Mouse (Mus musculus): ENCODE measurements around the gene Irf2bp2. TPM values are rescaled to one million over a fixed set of nuclear protein-coding genes. Genes with fewer than 3 reads are reported as not detected.

The Irf2bp2 gene
- polyA plus RNA-seq, 1 experiment, result 42.0 TPM

- WGBS, result 89% methylated on average over 15 of the region's 15 CpGs
- no peak for DNase-seq
- TF ChIP-seq POLR2A (IDR thresholded peaks at IDR 0.05; ENCODE audit: borderline replicate concordance, insufficient read depth, low read length) (no peak), CTCF (IDR thresholded peaks at IDR 0.05; ENCODE audit: borderline replicate concordance, insufficient read depth, low read depth, low read length) (no peak)
- Histone ChIP-seq H3K4me1 (ENCODE audit: control insufficient read depth, insufficient read depth, low read length) (peaks cover 8% of the 10 kb centered on the region), H3K27ac (ENCODE audit: insufficient read depth, low read length) (no peak overlapping the region), H3K27me3 (ENCODE audit: control insufficient read depth, insufficient read depth, low read length) (no peaks in the 10 kb centered on the region), H3K4me3 (replicated peaks; ENCODE audit: insufficient read depth, low read depth, low read length) (no peak overlapping the region)
Measured at GRCm38 (mm10) chr8:126571065-126571660, 22.6 kb downstream of the Irf2bp2 start.

GRCm38 (mm10) chr8:126570521-126571040, 23.2 kb downstream of the Irf2bp2 start:
- TF ChIP-seq POLR2A (IDR thresholded peaks at IDR 0.05; ENCODE audit: borderline replicate concordance, insufficient read depth, low read length) (no peak), CTCF (IDR thresholded peaks at IDR 0.05; ENCODE audit: borderline replicate concordance, insufficient read depth, low read depth, low read length) (no peak)
- Histone ChIP-seq H3K27me3 (ENCODE audit: control insufficient read depth, insufficient read depth, low read length) (no peaks in the 10 kb centered on the region), H3K4me3 (replicated peaks; ENCODE audit: insufficient read depth, low read depth, low read length) (no peak overlapping the region), H3K27ac (ENCODE audit: insufficient read depth, low read length) (no peak overlapping the region), H3K4me1 (ENCODE audit: control insufficient read depth, insufficient read depth, low read length) (peaks cover 8% of the 10 kb centered on the region)
- DNase-seq, result no peak
- WGBS, result 57% methylated on average over 9 of the region's 9 CpGs

GRCm38 (mm10) chr8:126570046-126570445, 23.7 kb downstream of the Irf2bp2 start:
- TF ChIP-seq POLR2A (IDR thresholded peaks at IDR 0.05; ENCODE audit: borderline replicate concordance, insufficient read depth, low read length) (no peak), CTCF (IDR thresholded peaks at IDR 0.05; ENCODE audit: borderline replicate concordance, insufficient read depth, low read depth, low read length) (no peak)
- H3K27ac ChIP-seq (ENCODE audit: insufficient read depth, low read length), result no peak overlapping the region

GRCm38 (mm10) chr8:126569638-126570037, 24.1 kb downstream of the Irf2bp2 start:
- no peak overlapping the region for H3K4me3 ChIP-seq (replicated peaks; ENCODE audit: insufficient read depth, low read depth, low read length)
- TF ChIP-seq CTCF (IDR thresholded peaks at IDR 0.05; ENCODE audit: borderline replicate concordance, insufficient read depth, low read depth, low read length) (no peak), POLR2A (IDR thresholded peaks at IDR 0.05; ENCODE audit: borderline replicate concordance, insufficient read depth, low read length) (no peak)
- no peak for DNase-seq
- no peaks in the 10 kb centered on the region for H3K27me3 ChIP-seq (ENCODE audit: control insufficient read depth, insufficient read depth, low read length)
- WGBS, result 6% methylated on average over 1 of the region's 1 CpGs
- no peak overlapping the region for H3K27ac ChIP-seq (ENCODE audit: insufficient read depth, low read length)
- peaks cover 8% of the 10 kb centered on the region for H3K4me1 ChIP-seq (ENCODE audit: control insufficient read depth, insufficient read depth, low read length)

More at GRCm38 (mm10) chr8:126570046-126570445, 23.7 kb downstream of the Irf2bp2 start:
- DNase-seq, result no peak
- Histone ChIP-seq H3K27me3 (ENCODE audit: control insufficient read depth, insufficient read depth, low read length) (no peaks in the 10 kb centered on the region), H3K4me1 (ENCODE audit: control insufficient read depth, insufficient read depth, low read length) (peaks cover 8% of the 10 kb centered on the region), H3K4me3 (replicated peaks; ENCODE audit: insufficient read depth, low read depth, low read length) (no peak overlapping the region)
- 45% methylated on average over 3 of the region's 3 CpGs for WGBS

GRCm38 (mm10) chr8:126567674-126568073, 26.1 kb downstream of the Irf2bp2 start:
- Histone ChIP-seq H3K27ac (ENCODE audit: insufficient read depth, low read length) (no peak overlapping the region), H3K27me3 (ENCODE audit: control insufficient read depth, insufficient read depth, low read length) (no peaks in the 10 kb centered on the region), H3K4me1 (ENCODE audit: control insufficient read depth, insufficient read depth, low read length) (peaks cover 8% of the 10 kb centered on the region), H3K4me3 (replicated peaks; ENCODE audit: insufficient read depth, low read depth, low read length) (no peak overlapping the region)
- DNase-seq, result no peak
- WGBS, result 79% methylated on average over 2 of the region's 2 CpGs
- TF ChIP-seq CTCF (IDR thresholded peaks at IDR 0.05; ENCODE audit: borderline replicate concordance, insufficient read depth, low read depth, low read length), result no peak
- TF ChIP-seq POLR2A (IDR thresholded peaks at IDR 0.05; ENCODE audit: borderline replicate concordance, insufficient read depth, low read length), result no peak

- H3K27me3 ChIP-seq (ENCODE audit: control insufficient read depth, insufficient read depth, low read length), result no peaks in the 10 kb centered on the region
- 33% methylated on average over 14 of the region's 14 CpGs for WGBS
- H3K4me3 ChIP-seq (replicated peaks; ENCODE audit: insufficient read depth, low read depth, low read length), result no peak overlapping the region
- TF ChIP-seq CTCF (IDR thresholded peaks at IDR 0.05; ENCODE audit: borderline replicate concordance, insufficient read depth, low read depth, low read length) (no peak), POLR2A (IDR thresholded peaks at IDR 0.05; ENCODE audit: borderline replicate concordance, insufficient read depth, low read length) (no peak)
- peaks cover 8% of the 10 kb centered on the region for H3K4me1 ChIP-seq (ENCODE audit: control insufficient read depth, insufficient read depth, low read length)
- no peak overlapping the region for H3K27ac ChIP-seq (ENCODE audit: insufficient read depth, low read length)
- peak; percentile 33 to 48 for DNase-seq
Measured at GRCm38 (mm10) chr8:126566446-126567062, 27.2 kb downstream of the Irf2bp2 start.

- no peak overlapping the region for H3K4me3 ChIP-seq (replicated peaks; ENCODE audit: insufficient read depth, low read depth, low read length)
- no peak for TF ChIP-seq CTCF (IDR thresholded peaks at IDR 0.05; ENCODE audit: borderline replicate concordance, insufficient read depth, low read depth, low read length)
- TF ChIP-seq POLR2A (IDR thresholded peaks at IDR 0.05; ENCODE audit: borderline replicate concordance, insufficient read depth, low read length), result no peak
- 69% methylated on average over 6 of the region's 6 CpGs for WGBS
- H3K27ac ChIP-seq (ENCODE audit: insufficient read depth, low read length), result no peak overlapping the region
- no peak for DNase-seq
- peaks cover 8% of the 10 kb centered on the region for H3K4me1 ChIP-seq (ENCODE audit: control insufficient read depth, insufficient read depth, low read length)
- no peaks in the 10 kb centered on the region for H3K27me3 ChIP-seq (ENCODE audit: control insufficient read depth, insufficient read depth, low read length)
Measured at GRCm38 (mm10) chr8:126565954-126566445, 27.8 kb downstream of the Irf2bp2 start.
